Mouse (Mus musculus): ENCODE data around the gene B4galnt2. TPM values are rescaled to one million over a fixed set of nuclear protein-coding genes. Genes with fewer than 3 reads are reported as not detected.

B4galnt2 gene
- polyA plus RNA-seq, 1 experiment = not detected

DNA sequence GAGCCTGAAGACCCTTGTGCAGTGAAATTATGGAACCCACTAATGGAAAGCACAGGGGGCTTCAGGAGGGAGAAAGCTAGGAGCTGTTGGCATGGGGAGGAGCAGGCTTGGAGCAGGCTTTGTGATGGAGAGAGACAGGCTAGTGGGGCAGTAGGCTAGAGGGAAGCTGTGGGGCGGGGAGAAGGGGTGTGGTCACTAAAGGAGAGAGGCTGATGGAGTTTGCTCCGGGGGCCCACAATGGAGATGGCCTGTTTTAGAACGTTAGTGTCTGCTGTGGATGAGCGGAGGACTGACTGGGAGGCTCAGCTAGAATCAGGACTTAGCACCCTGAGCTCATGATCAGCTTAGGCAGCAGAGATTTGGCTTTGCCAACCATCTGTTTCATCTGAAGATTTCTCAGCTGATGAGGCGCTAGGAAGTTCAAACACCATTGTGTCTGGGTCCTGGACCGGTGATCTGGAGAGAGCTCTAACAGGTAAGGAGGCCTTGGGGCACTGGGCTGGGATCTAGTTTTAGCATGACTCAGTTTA is 71.2 kb downstream of the B4galnt2 start:
- H3K4me3 ChIP-seq (replicated peaks; ENCODE audit: extremely low read depth, low read depth, low read length) = peak overlapping the region; percentile 51
- 54% methylated on average over 6 of the region's 6 CpGs for WGBS
- no peak for DNase-seq
- peaks cover 18% of the 10 kb centered on the region for H3K4me1 ChIP-seq (ENCODE audit: control insufficient read depth, insufficient read depth, low read length)
- TF ChIP-seq POLR2A (IDR thresholded peaks at IDR 0.05; ENCODE audit: borderline replicate concordance, extremely low read depth, low read depth, low read length) (no peak; the same call in 1 of the 2 replicates), CTCF (IDR thresholded peaks at IDR 0.05; ENCODE audit: insufficient read depth, low read length) (no peak)

- WGBS = 41% methylated on average over 5 of the region's 5 CpGs
- Histone ChIP-seq H3K4me3 (replicated peaks; ENCODE audit: extremely low read depth, low read depth, low read length) (peak overlapping the region; percentile 63), H3K4me1 (ENCODE audit: control insufficient read depth, insufficient read depth, low read length) (peaks cover 24% of the 10 kb centered on the region)
- no peak for DNase-seq
- TF ChIP-seq CTCF (IDR thresholded peaks at IDR 0.05; ENCODE audit: insufficient read depth, low read length) (no peak), POLR2A (IDR thresholded peaks at IDR 0.05; ENCODE audit: borderline replicate concordance, extremely low read depth, low read depth, low read length) (peak; percentile 6; the same call in 1 of the 2 replicates)
Observed at GRCm38 (mm10) chr11:95842953-95843352, 71.7 kb downstream of the B4galnt2 start.

DNA sequence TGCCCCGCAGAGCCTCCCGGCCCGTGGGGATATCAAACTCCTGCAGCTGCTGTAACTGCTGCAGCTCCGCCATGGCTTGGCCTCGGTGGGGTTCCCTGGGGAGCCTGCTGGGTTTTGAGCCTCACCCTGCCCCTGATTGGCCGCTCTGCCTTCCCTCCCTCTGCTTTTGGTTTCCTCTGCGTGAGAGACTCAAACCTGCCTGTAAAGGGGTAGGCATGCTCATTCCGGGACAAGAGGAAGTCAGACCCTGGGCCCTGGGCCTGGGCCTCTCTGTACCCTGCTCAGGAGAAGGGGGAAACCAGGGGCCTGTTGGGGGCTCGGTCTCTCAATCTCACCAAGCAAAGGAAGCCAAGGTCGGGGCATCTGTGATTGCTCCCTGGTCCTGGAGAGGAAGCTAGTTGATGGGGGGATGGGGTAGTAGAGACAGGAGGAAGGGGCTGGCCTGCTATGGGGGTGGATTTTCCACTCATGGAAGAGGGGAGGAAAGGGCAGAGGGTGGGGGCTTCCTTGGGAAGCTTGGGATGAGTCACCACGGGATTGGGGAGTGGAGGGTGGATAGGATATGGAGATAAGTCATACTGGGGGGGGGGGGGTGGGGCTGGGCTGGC is 72.5 kb downstream of the B4galnt2 start, which contains the start of gene Abi3:
TSS of gene Abi3 (minus strand) at position 403 of the 608 bp plus-strand sequence.
- TF ChIP-seq CTCF (IDR thresholded peaks at IDR 0.05; ENCODE audit: insufficient read depth, low read length) = no peak
- TF ChIP-seq POLR2A (IDR thresholded peaks at IDR 0.05; ENCODE audit: borderline replicate concordance, extremely low read depth, low read depth, low read length) = peak; percentile 68; the same call in 1 of the 2 replicates
- H3K4me3 ChIP-seq (replicated peaks; ENCODE audit: extremely low read depth, low read depth, low read length) = peak within 1 kb of the TSS; percentile 73
- peaks cover 31% of the 10 kb centered on the region for H3K4me1 ChIP-seq (ENCODE audit: control insufficient read depth, insufficient read depth, low read length)
- DNase-seq = no peak
- 22% methylated on average over 11 of the region's 11 CpGs for WGBS

- Histone ChIP-seq H3K4me3 (replicated peaks; ENCODE audit: extremely low read depth, low read depth, low read length) (peak overlapping the region; percentile 73), H3K4me1 (ENCODE audit: control insufficient read depth, insufficient read depth, low read length) (peaks cover 37% of the 10 kb centered on the region)
- DNase-seq = no peak
- WGBS = 37% methylated on average over 10 of the region's 10 CpGs
- no peak for TF ChIP-seq CTCF (IDR thresholded peaks at IDR 0.05; ENCODE audit: insufficient read depth, low read length)
- no peak for TF ChIP-seq POLR2A (IDR thresholded peaks at IDR 0.05; ENCODE audit: borderline replicate concordance, extremely low read depth, low read depth, low read length)
Observed at GRCm38 (mm10) chr11:95841498-95841830, 73.2 kb downstream of the B4galnt2 start.

DNA sequence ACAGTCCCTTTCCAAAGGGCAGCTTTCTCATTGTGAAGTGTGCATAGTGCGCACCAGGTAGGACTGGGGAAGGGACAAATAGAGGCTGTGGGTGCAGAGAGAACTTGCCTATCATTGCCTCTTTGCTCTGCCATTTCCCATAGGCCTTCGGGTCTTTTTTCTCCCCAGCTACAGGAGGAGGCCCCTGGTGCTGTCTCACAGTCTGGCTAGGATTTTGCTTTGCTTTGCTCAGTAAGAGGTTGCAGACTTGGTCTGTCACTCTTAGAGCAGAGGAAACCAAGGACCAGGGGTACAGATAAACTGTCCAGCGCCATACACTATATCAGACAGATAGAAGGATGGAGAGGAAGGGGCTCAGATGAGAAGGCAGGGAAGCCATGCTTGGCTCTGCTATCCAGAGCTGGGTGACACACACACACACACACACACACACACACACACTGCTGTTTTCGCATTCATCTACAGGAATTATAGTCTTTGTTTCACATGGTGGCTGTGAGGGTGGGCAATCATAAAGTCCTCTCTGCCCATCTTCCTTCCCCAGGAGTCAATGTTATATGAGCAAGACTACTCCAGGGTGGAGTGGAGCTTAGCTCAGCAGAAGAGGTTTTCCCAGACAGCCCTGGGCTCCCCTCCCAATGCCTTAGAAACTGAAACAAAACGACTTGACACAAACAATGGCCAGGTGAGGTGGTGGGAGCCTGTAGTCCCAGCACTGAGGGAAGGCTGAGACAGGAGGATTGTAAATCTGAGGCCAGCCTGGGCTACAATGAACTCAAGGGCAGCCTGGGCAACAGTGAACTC is 73.8 kb downstream of the B4galnt2 start:
- TF ChIP-seq POLR2A (IDR thresholded peaks at IDR 0.05; ENCODE audit: borderline replicate concordance, extremely low read depth, low read depth, low read length) (no peak), CTCF (IDR thresholded peaks at IDR 0.05; ENCODE audit: insufficient read depth, low read length) (no peak)
- DNase-seq = no peak
- Histone ChIP-seq H3K4me1 (ENCODE audit: control insufficient read depth, insufficient read depth, low read length) (peaks cover 39% of the 10 kb centered on the region), H3K4me3 (replicated peaks; ENCODE audit: extremely low read depth, low read depth, low read length) (peak overlapping the region; percentile 73)
- WGBS = 49% methylated on average over 5 of the region's 5 CpGs

DNA sequence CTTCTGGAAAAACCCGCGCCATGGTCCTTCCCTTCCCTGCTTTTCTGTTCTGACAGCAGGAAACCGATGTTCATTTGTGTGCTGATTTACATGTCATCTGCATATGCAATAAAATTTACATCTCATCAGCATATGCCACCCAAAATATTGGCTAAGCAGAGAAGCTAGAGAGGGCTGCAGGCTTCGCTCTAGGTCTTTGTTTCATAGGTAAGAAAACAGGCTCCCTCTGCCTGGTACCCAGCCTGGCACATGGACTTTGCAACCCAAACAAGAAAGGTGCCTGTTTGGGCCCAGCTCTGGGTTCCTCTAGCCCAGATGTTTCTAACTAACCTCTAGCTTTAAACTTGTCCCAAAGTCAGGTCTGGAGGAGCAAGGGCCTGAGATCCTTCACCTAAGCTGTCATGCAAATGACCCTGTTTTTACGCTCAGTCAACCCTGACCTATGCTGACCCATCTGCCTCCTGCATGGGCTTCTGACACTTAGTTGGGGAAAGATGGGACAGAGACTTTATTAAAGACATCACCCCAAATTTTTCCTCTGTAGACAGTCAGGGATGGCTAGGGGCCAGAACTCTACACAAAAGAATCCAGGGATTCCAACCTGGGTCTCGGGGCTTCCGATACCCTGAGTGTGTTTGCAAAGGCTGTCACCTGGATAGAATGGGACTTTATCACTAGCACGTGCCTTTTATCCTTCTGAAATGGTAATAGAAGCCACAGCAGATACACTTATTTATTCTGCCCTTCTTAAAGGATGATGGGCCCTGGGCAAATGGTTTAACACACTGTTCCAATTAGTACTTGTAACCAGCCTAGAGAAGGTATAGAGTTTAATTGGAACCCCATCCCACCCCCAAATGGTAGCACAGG is 75.5 kb downstream of the B4galnt2 start:
- no peak overlapping the region for H3K4me3 ChIP-seq (replicated peaks; ENCODE audit: extremely low read depth, low read depth, low read length)
- H3K4me1 ChIP-seq (ENCODE audit: control insufficient read depth, insufficient read depth, low read length) = peaks cover 41% of the 10 kb centered on the region
- no peak for DNase-seq
- TF ChIP-seq CTCF (IDR thresholded peaks at IDR 0.05; ENCODE audit: insufficient read depth, low read length) = no peak
- TF ChIP-seq POLR2A (IDR thresholded peaks at IDR 0.05; ENCODE audit: borderline replicate concordance, extremely low read depth, low read depth, low read length) = no peak
- WGBS = 56% methylated on average over 8 of the region's 8 CpGs

- no peak overlapping the region for H3K4me3 ChIP-seq (replicated peaks; ENCODE audit: extremely low read depth, low read depth, low read length)
- DNase-seq = no peak
- WGBS = 56% methylated on average over 4 of the region's 4 CpGs
- H3K4me1 ChIP-seq (ENCODE audit: control insufficient read depth, insufficient read depth, low read length) = peaks cover 44% of the 10 kb centered on the region
- TF ChIP-seq POLR2A (IDR thresholded peaks at IDR 0.05; ENCODE audit: borderline replicate concordance, extremely low read depth, low read depth, low read length) (no peak), CTCF (IDR thresholded peaks at IDR 0.05; ENCODE audit: insufficient read depth, low read length) (no peak)
Observed at GRCm38 (mm10) chr11:95838598-95838997, 76.1 kb downstream of the B4galnt2 start.

- peak; percentile 84 for DNase-seq
- Histone ChIP-seq H3K4me3 (replicated peaks; ENCODE audit: extremely low read depth, low read depth, low read length) (no peak within 1 kb of the TSS), H3K4me1 (ENCODE audit: control insufficient read depth, insufficient read depth, low read length) (peaks cover 46% of the 10 kb centered on the region)
- TF ChIP-seq POLR2A (IDR thresholded peaks at IDR 0.05; ENCODE audit: borderline replicate concordance, extremely low read depth, low read depth, low read length) = no peak
- TF ChIP-seq CTCF (IDR thresholded peaks at IDR 0.05; ENCODE audit: insufficient read depth, low read length) = no peak
- WGBS = 20% methylated on average over 10 of the region's 10 CpGs
Observed at GRCm38 (mm10) chr11:95837059-95837458, 77.6 kb downstream of the B4galnt2 start, which contains the start of gene Gngt2. Gene Gngt2 (plus strand): TSS chr11:95837216.

DNA sequence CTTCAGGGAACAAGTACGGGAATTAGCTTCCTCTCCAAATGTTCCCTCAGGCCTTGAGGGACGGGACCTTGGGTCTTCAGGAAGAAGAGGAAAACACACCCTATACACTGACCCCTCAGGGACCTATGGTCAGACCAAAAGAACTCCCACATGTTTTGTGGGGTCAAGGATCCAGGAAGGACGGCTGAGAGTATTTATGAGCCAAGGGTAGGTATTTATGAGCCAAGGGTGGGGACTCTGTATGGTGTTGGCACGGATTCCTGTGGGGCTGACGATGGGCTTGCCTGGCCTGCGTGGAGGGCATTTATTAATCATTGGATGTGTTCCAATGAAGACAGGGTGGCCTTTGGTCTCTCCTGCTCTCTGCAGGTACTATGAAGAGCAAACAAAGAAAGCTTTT is 78.3 kb downstream of the B4galnt2 start:
- Histone ChIP-seq H3K4me1 (ENCODE audit: control insufficient read depth, insufficient read depth, low read length) (peaks cover 46% of the 10 kb centered on the region), H3K4me3 (replicated peaks; ENCODE audit: extremely low read depth, low read depth, low read length) (no peak overlapping the region)
- no peak for DNase-seq
- TF ChIP-seq CTCF (IDR thresholded peaks at IDR 0.05; ENCODE audit: insufficient read depth, low read length) (no peak), POLR2A (IDR thresholded peaks at IDR 0.05; ENCODE audit: borderline replicate concordance, extremely low read depth, low read depth, low read length) (no peak)
- WGBS = 38% methylated on average over 6 of the region's 6 CpGs

Data from lung, adult 2 months (tissue).